Mouse (Mus musculus): ENCODE results near the gene Gan. TPM values are rescaled to one million over a fixed set of nuclear protein-coding genes. Genes with fewer than 3 reads are reported as not detected.

Gene Gan
- total RNA-seq, 2 experiments from 2014 or later = 4.7 to 5.2 TPM

GRCm38 (mm10) chr8:117252650-117253049, 94.7 kb downstream of the Gan start:
- no peak for DNase-seq (ENCODE audit: low spot score)

DNA sequence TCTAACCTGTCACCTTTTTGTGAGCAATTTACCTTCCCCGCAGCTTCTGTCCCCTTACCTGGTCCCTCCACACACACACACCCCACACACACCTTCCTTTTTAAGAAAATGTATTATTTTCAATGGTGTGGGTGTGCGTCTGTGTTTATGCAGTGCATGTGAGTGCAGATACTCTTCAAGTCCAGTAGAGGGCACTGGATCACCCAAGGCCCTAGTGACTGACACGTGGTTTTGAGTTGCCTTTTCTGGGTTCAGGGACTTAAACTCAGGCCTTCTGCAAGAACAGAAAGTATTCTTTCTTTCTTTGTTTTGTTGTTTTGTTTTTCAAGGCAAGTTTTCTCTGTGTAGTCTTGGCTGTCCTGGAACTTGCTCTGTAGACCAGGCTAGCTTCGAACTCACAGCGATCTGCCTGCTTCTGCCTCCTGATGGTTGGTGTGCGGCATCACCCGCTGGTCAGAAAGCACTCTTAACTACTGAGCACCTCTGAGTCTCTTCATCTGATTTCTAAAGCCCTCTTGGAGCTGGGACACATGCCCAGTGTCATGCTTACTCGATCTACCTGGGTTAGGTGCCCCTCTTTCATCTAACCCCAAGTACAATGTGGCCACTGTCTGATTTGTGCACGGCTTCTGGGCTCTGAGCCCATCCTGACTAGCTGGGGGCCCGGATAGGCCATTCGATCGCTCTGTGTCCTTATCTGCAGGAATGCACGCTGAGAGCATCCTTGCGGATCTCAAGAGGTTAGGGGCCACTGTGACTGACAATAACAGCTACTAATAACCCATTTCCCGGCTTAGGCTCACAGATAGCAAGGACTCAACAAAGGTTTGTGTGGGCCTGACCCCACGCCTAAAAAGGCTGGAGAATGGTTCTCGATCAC, 95.7 kb downstream of the Gan start:
- DNase-seq (ENCODE audit: low spot score) = no peak

DNA sequence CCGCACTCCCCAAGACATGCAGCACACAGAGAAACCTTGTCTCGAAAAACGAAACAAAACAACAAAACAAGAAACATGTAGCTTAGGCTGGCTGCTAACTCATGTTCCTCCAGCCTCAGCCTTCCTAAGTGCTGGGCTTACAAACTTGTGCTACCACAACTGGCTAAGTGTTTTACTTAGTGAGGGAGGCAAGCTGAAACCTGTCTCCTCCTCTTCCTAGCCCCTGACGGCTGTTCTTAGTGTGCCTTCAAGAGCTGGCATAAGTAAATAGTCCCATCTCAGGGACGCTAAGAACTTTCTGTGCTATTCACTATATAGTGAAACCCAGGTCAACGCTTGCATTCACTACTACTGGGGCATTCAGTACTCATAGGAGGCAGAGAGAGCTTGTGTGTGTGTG, 96.6 kb downstream of the Gan start:
- DNase-seq (ENCODE audit: low spot score) = no peak

DNA sequence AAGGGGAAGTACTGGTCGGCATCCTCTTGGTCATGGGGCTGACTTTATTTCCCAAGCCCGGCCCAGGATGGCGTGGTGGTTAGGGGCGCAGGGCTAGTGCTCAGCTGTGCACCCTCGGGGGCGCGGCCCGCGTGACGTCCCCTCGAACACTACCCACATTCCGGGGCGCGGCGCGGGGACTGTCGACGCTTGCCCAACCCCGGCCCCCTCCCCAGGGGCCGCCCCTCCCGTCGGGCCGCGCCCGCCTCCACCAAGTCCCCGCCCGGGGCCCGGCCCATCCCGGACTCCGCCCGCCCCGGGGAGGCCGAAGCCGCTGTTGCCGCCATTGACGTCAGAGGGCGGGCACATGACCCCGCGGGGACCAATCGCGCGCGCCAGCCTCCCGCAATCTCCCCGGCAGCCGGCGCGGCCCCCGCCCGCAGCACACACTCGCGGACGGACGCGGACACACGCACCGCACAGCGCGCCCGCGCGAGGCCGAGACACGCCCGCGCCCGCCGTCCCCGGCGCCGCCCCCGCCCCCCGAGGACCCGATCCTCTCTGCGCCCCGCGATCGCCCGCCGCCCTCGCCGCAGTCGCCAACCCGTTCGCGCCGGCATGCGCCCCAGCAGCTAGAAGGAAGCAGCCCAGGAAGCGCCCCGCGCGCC, 98.5 kb downstream of the Gan start:
- peak; percentile 93 for DNase-seq (ENCODE audit: low spot score)

DNA sequence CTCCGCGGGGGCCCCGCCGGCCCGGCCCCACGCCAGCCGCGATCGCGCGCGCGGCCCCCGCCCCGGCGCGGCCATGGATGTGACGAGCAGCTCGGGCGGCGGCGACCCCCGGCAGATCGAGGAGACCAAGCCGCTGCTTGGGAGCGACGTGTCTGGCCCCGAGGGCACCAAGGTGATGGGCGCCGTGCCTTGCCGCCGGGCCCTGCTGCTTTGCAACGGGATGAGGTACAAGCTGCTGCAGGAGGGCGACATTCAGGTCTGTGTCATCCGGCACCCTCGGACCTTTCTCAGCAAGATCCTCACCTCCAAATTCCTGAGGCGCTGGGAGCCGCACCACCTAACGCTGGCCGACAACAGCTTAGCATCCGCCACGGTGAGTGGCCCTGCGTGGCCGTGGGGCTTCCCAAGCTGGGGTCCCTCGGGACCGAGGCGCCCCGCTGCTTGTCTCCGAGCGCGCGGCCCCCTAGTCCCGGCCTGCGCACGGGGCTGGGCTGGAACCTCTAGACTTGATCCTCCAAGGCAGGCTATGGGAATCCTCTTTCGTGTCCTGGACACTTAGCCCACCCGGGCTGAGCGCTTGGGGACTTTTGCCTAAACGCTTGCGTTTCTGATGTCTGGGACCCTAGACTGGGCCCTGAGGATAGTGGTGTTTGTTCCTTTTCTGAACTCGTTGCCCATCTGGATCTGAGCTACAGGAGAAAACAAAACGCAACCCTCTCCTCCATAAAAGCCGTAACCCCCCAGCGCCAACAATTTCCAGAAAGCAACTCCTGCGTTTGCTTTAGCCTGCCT, 99.3 kb downstream of the Gan start, which contains the start of gene Cmip:
Gene Cmip (plus strand): TSS at position 36 of the 792 bp plus-strand sequence.
- DNase-seq (ENCODE audit: low spot score) = no peak

DNA sequence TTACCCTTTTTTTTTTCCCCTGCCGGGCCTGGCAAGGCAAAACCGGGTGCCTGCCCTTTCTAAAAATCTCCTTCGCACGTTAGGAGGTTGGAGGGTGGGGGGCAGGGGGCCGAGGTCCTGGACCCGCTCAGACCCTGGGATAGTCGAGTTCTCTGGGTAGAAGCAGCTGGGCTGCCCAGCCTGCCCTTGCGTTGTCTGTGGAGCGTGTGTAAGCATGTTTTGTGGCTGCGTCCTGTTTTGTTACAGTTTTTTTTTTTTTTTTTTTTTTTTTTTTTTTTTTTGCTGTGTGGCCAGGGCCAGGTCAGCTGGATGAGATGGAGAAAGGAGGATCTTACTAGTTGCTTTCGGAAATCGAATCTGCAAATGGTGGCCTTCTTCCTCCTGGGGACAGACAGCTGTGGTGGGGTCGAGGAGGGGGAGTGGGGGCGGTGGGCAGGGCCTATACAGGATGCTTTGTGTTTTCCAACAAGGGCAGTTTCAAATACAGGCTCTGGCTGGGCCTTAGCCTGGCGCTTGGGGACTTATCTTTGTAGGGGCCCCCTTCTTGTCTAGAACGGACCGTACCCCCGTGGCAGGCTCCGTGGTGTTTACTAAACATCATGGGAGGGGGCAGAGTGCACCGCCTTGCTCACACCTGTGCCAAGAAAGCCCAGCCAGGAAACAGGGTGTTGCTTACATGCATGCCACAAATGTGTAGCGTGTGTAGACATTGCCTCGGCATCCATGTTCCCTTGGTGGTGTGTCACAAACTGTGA, 100.1 kb downstream of the Gan start:
- no peak for DNase-seq (ENCODE audit: low spot score)

GRCm38 (mm10) chr8:117258576-117259040, 100.7 kb downstream of the Gan start:
- no peak for DNase-seq (ENCODE audit: low spot score)

DNA sequence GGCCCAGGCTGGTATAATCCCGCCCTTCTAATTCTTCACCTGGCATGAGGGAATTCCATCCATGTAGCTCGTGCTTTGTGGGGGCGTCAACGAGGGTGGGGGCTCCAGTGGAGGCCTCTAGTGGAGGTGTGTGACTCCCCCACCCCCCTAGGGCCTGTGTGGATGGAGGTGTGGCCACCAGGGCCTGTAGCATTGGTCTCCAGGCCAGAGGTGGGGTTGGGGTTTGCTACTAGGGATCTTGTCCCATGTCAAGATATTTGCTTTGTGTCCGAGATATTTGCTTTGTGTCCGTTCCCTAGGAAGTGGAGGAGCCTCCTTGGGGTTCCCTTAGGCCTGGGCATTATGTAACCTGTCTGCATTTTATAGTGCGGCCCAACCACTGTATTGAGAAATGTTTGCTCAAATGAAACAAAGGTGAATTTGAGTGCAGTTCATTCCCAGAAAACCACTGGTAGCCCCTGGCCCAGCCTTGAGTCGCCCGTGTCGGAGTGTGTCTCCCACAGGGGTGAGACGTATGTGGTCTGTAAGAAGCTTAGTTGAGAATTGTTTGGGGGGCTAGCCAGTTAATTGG, 101.6 kb downstream of the Gan start:
- DNase-seq (ENCODE audit: low spot score) = no peak

GRCm38 (mm10) chr8:117260234-117260929, 102.4 kb downstream of the Gan start:
- no peak for DNase-seq (ENCODE audit: low spot score)

- no peak for DNase-seq (ENCODE audit: low spot score)
Observed at GRCm38 (mm10) chr8:117260930-117261475, 103.1 kb downstream of the Gan start.

- no peak for DNase-seq (ENCODE audit: low spot score)
Observed at GRCm38 (mm10) chr8:117261702-117262101, 103.8 kb downstream of the Gan start.

DNA sequence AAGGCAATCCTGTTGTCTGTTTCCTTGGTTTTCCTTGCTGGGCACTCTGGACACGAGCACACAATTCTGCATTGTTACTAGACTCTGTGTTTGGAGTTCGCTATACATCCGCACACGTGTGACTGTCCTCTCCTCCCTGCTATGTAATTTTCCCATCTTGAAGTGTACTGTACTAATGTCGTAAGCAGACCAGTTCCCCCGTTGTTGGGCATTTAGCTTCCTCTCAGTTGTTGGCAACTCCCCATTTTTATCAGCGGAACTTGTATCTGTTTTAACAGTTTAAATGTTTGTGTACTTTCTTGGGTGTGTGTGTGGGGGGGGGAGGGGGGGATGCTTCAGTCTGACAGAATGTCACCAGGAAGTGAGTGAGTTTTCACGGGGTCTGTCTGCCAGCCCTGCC, 104.8 kb downstream of the Gan start:
- no peak for DNase-seq (ENCODE audit: low spot score)

GRCm38 (mm10) chr8:117263442-117263841, 105.5 kb downstream of the Gan start:
- no peak for DNase-seq (ENCODE audit: low spot score)

- DNase-seq (ENCODE audit: low spot score) = no peak
Observed at GRCm38 (mm10) chr8:117265079-117265478, 107.1 kb downstream of the Gan start.

Other genes starting within 250 kb of the Gan start
- gene Cmc2, start 236.7 kb upstream of the Gan start, total RNA-seq (2021) = 10 to 100 TPM; 25.8 to 28.3 TPM
- gene Cenpn, start 236.4 kb upstream of the Gan start, total RNA-seq (2021) = under 1 TPM; 0.55 to 0.57 TPM
- gene Atmin, start 214.7 kb upstream of the Gan start, total RNA-seq (2021) = 10 to 100 TPM; 24.6 to 29.6 TPM
- under 1 TPM in 1 of 2 experiments, not detected in 1; 0.11 TPM for gene 1700030J22Rik, start 179.2 kb upstream of the Gan start, total RNA-seq (2021)
- gene Gcsh, start 164.6 kb upstream of the Gan start, total RNA-seq (2021) = 10 to 100 TPM; 45.1 to 47.3 TPM
- under 1 TPM; 0.16 to 0.24 TPM for gene Pkd1l2, start 75.7 kb upstream of the Gan start, total RNA-seq (2021)
- under 1 TPM in 1 of 2 experiments, not detected in 1; 0.12 TPM for gene Bco1, start 62.3 kb upstream of the Gan start, total RNA-seq (2021)
- gene Cmip, start 98.9 kb downstream of the Gan start, total RNA-seq (2021) = 1 to 10 TPM; 6.8 to 8.5 TPM